Mouse (Mus musculus): Measurements from ENCODE around the gene Gm10972.
"Not testable (repeated sequence)": the region's sequence is repeated elsewhere in the genome, so short reads cannot be mapped to it uniquely, and the experiment has no call there.

The Gm10972 gene

DNA sequence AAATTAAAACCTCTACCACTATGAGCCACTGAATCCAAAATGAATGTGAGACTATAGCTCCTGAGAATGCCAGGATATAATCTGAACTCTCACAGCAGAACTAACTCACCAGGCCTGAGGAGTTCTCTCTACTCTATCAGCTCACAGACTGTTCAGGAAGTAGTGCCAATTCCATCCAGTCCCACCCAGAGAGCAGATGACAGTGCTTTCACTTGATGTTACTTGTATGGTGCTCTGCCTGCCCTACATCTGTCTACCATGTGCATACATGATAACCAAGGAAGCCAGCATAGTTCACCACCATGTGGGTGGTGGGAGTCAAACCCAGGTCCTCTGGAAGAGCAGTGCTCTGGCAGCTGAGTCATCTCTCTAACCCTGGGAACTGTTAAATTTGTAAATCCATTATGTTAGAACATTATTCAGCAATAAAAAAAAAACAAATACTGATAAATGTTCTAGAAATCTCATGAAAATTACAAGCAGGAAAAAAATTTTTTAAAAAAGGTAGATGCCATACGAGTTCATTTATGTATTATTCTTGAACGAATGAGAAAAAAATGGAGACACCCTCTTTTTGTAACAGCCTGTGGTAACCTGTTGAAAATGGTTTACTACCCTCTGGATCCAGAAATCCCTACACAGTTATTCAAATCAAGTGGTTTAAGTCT lies at the start of gene Gm10972:
Gm10972 (plus strand) TSS at position 618 of the 668 bp plus-strand sequence.
- DNase-seq (ENCODE audit: low spot score in 2 of 2), result not testable (repeated sequence)

DNA sequence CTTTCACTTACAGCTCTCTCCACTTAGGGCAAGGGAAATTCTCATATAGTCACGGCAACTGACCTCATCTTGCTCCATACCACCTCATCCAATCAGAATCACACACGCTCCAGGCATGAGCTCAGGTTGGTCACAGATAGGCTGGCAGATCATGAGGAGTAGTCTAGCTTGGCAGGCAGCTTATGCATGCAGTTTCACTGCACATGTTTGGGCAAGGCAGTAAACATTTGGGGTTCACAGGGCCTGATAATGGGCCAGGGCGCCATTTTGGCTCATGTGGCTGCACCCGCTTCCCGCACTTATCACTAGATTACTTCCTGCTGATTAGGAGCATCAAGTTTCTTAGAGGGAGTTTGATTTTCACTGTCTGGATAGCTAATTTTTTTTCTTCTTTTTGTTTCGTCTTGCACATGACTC lies 47.0 kb upstream of the Gm10972 start:
- no peak for DNase-seq (ENCODE audit: low spot score in 2 of 2)

DNA sequence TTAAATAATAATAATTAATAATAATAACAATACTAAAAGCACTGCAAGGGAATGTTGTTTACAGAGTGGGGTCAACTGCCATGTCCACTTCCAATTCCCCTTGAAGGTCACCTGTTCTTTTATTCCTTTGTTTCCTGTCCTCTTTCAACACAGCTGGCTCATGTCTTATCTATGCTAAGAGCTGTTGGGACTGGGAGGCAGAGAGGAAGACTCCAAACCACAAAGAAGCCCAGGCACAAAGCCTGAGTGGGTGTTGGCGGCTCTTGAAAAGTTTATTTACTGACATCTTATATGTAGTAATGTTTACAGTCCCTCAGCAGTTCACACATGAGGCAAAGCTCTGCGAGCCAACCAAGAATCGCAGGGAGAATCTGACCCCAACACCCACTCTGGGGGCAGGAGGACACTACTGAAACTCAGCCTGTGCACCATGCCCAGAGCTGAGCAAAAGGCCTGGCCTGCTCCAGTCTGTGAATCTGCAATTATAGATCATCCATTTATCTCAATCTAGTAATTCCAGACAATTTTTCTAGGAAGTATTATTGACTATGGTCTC lies 45.6 kb upstream of the Gm10972 start:
- no peak for DNase-seq (ENCODE audit: low spot score in 2 of 2)

DNA sequence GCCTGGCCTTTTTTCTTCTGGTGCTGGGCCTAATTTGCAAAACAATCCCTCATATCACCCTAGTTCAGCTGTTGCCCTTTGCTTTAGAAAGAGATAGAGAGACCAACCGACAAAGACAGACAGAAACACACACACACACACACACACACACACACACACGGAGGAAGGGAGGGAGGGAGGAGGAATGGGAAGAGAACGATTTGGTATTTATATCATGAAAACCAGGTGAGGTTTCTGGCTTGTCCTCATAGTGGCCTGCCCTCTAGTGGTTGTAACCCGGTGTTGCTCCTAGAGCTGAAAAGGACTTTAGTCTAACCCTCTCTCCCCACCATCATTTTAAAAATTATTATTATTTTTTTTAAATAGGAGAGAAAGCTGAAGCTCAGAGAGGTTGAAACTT lies 41.0 kb upstream of the Gm10972 start:
- DNase-seq (ENCODE audit: low spot score in 2 of 2), result peak; percentile 10 to 40

DNA sequence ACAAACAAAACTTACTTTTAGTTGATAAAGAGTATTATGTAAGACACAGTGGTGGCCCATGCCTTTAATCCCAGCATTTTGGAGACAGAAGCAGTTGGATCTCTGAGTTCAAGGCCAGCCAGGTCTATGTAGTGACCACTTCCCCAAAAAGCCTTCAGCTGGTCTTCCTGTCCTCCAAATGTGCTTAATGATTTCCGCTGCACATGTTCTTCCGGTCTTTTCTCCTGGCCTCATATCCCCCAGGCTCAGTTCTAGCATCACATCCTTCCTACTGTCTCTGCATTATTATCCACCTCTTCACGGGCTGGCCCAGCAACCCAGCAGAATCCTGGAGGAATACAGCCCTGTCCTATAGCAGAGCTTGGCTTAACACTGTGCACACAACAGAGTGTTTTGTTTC lies 33.3 kb upstream of the Gm10972 start:
- no peak for DNase-seq (ENCODE audit: low spot score in 2 of 2)

DNA sequence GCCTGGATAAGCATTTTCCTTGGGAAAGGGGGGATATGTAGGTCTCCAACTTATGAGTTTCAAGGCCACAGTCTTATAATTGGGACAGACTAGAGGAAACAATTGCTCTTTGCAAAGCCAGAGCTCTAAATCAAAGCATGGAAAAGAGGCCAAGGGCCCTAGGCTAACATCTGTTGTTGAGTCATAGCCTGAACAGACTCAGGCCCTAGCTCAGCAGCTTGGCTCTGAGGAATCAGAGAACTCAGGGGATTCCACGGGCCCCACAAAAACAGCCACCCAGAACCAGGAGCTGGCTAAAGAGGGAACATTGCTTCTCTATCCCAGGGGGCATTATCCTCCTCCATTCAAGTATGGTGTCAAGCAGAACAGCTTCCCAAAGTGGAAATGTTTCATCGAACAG lies 32.3 kb upstream of the Gm10972 start:
- DNase-seq (ENCODE audit: low spot score in 2 of 2), result no peak

DNA sequence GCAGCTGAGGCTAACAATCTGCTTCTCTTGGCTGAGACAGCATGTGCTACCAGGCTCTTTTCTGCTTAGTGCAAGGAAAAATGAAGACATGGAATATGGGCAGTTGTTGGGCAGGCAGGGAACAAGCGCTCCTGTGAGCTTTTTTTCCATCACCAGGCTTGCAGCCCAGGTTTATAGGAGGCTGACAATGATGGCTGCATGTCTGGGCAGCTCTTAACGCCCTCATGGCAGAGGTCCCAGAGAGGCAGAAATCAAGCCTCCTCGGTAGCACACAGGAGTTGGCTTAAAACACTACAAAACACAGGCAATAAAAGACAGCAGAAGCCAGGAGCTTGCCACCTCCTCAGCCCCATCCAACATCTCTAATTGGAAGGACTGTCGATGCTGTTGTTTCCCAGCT lies 31.6 kb upstream of the Gm10972 start:
- DNase-seq (ENCODE audit: low spot score in 2 of 2), result no peak

DNA sequence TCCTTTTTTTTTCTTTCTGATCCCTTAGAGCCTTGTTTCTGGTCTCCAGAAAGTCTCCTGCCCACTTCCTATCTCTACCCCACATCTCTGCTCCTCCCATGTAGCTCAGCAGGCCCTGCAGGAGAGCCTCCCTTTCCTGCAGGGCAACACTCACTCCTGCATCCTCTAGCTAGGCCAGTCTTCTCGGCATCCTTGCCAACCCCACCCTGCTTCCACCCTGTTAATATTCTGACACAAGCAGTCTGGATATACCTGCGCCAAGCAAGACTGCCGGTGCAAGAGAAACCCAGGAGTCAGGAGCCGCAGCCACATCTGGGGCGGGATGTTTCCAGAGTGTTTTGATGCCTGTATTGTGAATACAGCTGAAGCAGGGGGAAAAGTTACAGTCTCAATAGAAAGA lies 31.1 kb upstream of the Gm10972 start:
- no peak for DNase-seq (ENCODE audit: low spot score in 2 of 2)

DNA sequence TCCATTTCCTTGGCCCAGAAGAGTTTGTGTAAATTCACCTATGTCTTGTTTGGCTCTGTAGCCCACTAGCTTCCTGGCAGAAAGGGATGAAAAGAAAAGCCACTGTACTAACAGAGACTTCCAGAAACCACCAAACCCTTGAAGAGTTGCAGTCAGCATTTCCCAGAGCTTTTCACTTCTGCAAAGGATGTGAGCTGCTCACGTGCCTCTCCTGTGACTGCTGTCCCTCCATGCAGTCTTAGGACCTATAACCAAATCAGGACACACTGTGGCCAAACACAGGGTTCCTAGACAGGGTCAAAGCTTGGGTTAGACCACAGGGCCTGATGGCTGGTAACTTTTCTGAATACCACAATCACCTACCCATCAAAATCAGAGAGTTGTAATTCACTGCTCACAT lies 30.6 kb upstream of the Gm10972 start:
- no peak for DNase-seq (ENCODE audit: low spot score in 2 of 2)

DNA sequence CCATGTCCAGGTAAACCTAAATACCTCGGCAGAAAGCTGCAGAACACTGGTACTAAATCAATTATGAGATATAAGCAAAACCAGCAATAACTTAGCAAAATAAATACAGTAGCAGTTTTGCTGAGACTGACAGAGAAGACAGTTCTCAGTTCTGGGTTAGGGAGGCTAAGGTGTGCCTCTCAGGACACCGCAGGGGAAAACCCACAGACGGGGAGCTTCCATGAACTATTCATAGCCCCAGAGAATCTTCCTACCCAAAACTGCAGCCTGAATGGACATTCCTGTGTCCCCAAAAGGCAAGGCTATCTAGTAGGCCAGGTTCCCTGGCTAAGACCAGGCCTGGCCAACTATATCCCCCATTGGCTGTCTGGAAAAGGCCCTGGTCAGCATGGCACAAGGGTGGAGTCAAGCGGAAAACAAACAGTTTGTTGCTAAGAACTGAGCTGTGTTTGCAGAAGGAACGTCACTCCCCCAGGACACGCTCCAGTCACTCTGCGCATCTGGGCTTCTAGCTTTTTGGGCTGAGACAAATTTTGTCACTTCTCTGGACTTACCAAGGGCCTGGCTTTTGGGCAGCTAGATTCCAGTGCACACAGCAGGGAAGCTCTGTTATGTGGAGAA lies 29.5 kb upstream of the Gm10972 start:
- no peak for DNase-seq (ENCODE audit: low spot score in 2 of 2)

DNA sequence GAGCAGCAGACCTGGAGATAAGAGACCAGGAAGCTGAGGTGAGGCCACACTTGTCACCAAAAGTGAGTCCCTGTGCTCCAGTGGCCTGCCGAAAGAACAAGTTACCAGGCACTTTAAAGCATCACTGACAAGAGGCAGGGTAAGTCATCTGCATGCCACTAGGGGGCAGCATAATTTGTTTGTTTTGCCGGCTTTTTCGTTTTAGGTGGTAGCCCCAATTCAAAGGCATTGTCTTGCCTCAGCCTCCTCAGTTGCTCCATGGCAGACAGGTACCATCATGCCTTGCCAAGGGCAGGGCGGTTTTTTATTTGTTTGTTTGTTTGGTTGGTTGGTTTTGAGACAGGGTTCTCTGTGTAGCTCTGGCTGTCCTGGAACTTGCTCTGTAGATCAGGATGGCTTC lies 26.2 kb upstream of the Gm10972 start:
- DNase-seq (ENCODE audit: low spot score in 2 of 2), result peak; percentile 26 to 31

DNA sequence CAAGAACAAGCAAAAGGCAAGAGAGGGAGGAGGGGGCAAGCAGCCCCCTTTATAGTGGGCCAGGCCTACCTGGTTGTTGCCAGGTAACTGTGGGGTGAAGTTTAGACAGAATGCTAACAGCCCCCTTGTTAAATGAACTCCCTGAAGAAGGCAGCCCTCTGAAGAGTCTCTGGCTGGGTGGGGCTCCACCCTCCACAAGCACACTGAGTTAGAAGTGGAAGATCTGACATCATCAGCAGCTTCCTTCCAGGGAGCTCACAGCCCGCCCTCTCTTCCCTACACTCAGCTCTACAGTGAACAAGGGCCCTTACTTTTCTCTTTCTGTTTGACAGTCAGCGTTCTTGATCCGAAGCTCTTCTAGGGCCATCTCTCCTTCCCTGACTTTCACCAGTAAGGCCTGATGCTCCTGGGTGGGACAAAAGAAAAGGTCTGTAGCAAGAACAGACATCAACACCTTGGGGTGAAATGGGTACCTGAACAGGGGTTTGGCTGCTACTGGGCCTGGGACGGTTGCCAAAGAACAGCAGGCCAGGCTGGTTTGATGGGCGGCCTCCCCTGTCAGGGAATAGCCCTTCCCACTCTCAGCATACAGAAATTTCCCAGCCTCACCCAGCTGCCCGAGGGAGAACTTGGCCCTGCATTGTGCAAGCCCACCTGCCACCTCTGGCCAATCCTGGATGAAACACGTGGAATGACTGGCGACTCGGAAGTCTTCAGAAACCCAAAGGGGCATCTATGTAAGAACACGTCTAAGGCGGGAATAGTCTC lies 21.0 kb upstream of the Gm10972 start:
- no peak for DNase-seq (ENCODE audit: low spot score in 2 of 2)

DNA sequence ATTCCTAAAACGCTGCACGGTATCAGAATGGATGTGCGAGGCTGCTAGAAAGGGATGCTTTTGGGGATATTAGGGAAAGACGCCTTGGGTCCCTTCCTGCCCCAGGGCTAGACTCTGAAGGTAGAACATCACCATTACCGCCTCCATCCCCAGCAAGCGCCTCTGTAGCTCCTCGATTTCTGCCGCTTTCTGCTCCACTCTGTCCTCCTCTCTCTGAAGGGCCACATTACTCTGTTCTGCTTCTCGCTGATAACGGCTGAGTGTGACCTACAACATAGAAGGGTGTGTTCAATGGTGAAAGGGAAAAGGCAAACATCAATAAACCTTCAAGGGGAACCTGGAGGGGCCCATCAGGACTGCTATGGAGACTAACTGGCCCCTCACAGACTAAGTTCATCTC lies 20.4 kb upstream of the Gm10972 start:
- DNase-seq (ENCODE audit: low spot score in 2 of 2), result no peak

DNA sequence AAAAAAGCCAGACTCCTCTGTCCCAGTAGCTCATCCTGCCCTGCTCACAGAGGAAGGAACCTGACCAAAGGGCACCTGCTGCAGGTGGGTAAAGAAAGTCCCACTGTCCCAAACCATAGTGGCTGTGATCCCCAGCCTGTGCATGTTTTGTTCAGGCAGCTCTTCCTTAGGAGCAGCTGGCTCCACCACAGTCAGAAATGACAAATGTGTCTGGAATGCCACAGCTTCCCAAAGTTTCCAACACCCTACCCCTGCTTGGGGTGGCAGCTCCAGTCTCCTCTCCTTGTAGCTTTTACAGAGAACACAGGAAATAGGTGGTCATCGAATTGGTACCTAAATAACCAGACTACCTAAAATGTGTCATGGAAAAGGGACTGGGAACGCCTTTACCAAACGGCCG lies 18.6 kb upstream of the Gm10972 start:
- no peak for DNase-seq (ENCODE audit: low spot score in 2 of 2)

DNA sequence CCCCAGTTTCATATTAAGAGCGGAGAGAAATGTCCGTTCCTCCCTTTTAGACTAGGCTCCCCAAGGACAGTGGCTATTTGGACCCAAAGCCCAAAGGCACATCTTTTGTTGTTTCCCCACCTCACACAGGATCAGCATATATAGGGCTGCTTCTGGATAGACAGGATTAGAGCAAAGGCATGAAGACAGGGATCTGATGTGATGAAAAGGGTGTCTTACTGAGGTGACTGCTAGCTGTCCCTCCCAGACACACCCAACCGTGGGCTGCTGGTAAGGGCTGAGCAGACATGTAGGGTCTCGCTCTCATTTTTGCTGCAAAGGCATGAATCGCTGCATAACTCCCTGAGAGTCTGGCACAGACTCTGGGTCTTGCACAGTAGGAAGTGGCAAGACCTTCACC lies 14.2 kb upstream of the Gm10972 start:
- no peak for DNase-seq (ENCODE audit: low spot score in 2 of 2)

DNA sequence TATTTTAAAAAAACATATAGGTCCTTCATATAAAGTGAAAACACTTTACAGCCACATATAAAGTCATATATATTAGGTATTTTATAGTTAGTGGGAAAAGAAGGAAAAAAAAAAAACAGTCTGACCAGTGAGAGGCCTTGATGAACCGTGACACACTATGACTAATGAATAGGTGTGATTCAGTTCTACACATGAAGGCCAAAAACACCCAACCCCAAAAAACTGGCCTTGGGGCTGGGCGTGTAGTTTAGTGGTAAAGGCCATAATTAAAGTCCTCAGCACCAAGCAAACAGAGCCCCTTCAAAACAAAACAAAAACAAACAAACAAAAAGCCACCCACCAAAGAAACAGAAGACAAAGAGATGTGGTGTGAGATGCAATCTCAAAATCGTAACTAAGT lies 13.0 kb upstream of the Gm10972 start:
- no peak for DNase-seq (ENCODE audit: low spot score in 2 of 2)

DNA sequence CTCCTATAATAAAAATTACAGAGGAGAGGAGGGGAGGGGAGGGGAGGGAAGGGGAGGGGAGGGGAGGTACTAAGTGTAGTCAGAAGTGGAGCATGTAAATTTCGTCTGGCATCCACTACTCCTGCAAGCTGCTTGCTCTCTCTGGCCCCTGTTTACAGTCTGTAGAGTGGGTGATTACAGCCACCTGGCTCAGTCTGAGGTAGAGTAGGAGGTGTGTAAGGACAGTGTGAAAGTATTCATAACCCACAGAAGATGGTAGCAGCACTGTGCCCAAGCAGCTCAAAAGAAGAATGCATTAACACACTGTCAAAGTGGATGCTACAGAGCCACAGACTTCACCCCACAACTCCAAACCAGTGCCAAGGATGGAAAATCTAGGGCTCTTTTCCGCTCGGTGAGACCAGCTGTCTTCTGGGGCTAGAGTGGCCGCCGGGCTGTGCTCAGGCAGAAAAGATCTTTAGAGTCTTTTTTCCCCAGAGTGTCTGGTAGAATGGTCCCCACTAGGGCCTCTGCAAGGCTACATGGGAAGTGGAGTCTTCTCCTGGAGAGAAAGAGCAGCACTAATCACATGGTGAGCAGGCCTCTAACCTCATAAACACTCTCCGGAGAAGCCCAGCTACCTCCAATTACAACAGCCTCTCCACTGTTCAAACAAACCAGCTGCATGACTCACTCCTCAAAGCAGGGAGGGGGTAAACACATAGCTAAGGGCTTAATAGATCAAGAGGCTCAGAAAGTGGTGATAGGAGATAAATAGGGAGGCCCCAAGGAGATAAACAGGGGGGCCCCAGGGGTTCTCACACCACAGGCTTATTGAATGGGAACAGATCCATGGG lies 6.1 kb downstream of the Gm10972 start:
- no peak for DNase-seq (ENCODE audit: low spot score in 2 of 2)

DNA sequence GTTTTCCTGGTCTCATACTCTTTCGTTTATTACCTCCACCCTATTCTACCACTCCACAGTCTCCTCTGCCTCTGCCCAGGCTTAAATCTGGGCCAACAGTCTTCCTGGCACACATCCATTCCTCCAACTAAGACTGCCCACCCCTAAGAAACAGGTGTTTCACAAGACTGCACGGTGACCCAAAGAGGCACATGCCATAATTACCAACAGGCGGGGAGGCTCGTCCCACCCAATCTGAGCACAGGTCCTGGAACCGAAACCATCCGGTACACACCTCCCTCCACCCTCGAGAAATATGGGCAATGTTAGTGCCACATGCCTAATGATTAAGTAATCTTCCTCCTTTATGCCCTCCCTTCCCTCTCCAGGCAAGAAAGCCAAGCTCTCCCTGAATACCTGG lies 7.5 kb downstream of the Gm10972 start:
- DNase-seq (ENCODE audit: low spot score in 2 of 2), result no peak

DNA sequence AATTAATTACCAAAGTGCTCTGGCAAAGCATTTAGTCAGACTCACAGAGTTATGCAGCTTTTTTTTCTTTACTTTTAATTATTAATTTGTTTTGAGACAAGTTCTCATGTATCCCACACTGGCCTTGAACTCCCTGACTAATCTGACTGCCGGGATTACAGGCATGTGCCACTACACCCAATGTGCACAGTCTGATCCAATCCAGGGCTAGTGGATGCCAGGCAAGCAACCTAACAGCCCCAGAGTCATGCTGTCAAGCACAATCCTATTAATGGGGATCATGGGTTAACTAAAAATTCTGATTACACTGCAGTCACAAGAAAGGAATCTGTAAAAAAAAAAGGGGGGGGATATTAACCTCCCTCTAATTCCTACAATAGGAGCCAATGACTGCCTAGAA lies 11.1 kb downstream of the Gm10972 start:
- DNase-seq (ENCODE audit: low spot score in 2 of 2), result not testable (repeated sequence)

DNA sequence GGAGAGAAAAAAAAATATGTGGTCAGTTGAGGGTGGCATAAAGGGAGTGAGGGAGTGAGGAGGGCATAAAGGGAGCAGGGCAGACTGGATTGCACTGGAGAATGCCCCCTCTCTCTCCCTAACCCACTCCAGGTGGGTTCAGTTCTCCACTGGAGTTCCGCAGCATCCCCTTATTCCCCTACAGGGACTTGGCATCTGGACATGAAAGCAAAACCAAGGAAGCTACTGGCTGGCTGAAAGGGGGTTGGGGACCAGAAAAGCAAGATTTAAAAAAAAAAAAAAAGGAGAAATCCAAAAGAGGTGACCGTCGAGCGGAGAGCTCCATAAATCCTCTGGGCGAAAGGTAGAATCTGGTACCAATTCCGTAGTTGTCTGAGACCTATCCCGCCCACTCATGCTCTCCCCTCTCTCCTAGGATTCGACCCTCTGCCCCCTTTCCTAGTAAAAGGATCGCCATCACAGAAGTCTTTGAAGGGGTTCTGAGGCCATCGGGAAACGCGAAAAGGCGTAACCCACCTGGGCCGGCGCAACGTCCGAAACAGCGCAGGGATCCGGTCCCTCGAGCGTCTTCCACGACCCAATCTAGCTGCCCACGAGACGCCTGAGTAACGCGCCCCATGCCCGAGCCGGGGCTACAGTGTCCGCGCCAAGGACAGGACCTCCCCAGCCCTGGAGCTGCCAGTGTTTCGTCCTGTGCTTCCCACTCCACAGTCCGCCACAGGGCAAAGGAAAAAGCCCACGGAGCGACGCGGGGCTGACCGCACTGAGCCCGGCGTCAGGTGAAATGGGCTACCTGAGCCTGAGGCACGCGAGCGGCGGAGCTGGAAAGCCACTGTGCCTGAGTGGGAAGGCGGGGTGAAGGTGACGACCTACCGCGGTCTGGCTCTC lies 15.2 kb downstream of the Gm10972 start:
- DNase-seq (ENCODE audit: low spot score in 2 of 2), result not testable (repeated sequence)

DNA sequence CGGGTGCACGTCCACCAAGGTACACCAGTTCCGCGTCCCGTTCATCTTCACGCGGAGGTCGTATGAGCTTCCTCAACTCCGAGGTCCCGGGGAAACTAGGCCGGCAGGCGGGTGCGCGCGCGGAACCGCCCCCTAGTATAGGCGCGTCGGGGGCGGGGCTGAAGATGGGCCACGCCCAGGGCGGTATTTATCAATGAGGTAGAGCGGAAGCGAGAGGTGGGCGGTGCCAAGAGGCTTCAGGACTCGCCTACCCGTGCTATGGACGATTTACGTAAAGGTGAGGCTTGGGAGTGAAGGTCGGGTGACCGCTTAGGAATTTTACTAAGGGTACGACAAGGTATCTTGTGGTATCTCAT lies 15.8 kb downstream of the Gm10972 start, which contains the start of gene Tuft1:
Tuft1 (minus strand) TSS at position 133 of the 356 bp plus-strand sequence.
- peak; percentile 84 to 87 for DNase-seq (ENCODE audit: low spot score in 2 of 2)

Data from spleen, postnatal 36 days (tissue).